In genomic region chr14:62874348-62874747, GRCm38 (mm10) we compare ENCODE assay signal across 15 mouse cellular contexts. TPM values are rescaled to one million over a fixed set of nuclear protein-coding genes. Genes with fewer than 3 reads are reported as not detected.
DNase-seq lines count a peak whose midpoint lies in the region; ATAC-seq and TF ChIP-seq lines count a peak whose summit lies in the region.
"Had no signal": no experiment of that assay in that cellular context is flagged by ENCODE, and none has a peak within 500 bp of the region (broad histone marks: within the 10 kb centered on the region; RNA-seq: fewer than 3 reads in every experiment).

No protein-coding gene starts in this region.

- H3K9me3 ChIP-seq in CH12.LX (replicated peaks; ENCODE audit: low read length): peaks cover 5% of the 10 kb centered on the region
- H3K9me3 ChIP-seq in hindbrain, embryonic 11.5 days (ENCODE audit: control insufficient read depth, low read length): no peaks in the 10 kb centered on the region
- H3K9me3 ChIP-seq in midbrain, embryonic 12.5 days: peaks cover 8% of the 10 kb centered on the region
- H3K9me3 ChIP-seq: liver, embryonic 12.5 days; megakaryocyte, embryonic 14.5 days had no signal

- WGBS in hindbrain, embryonic 11.5 days: 47% methylated on average over 8 of the region's 8 CpGs
- 20% methylated on average over 8 of the region's 8 CpGs for WGBS in midbrain, embryonic 12.5 days

- no peaks in the 10 kb centered on the region for H3K27me3 ChIP-seq in CH12.LX (replicated peaks)
- no peaks in the 10 kb centered on the region for H3K27me3 ChIP-seq in hindbrain, embryonic 11.5 days (ENCODE audit: control insufficient read depth, insufficient read depth, low read length)
- H3K27me3 ChIP-seq in midbrain, embryonic 12.5 days: no peaks in the 10 kb centered on the region
- H3K27me3 ChIP-seq: liver, embryonic 12.5 days; megakaryocyte, embryonic 14.5 days had no signal

- TF ChIP-seq RAD21 in CH12.LX (IDR thresholded peaks at IDR 0.05; ENCODE audit: low read depth, low read length): no peak

- TF ChIP-seq POLR2A in CH12.LX (IDR thresholded peaks at IDR 0.05; ENCODE audit: low read depth, low read length): no peak

- H3K4me3 ChIP-seq in CH12.LX (replicated peaks in 1 of 3; ENCODE audit: low read depth in 2 of 3, low read length in 2 of 3, poor library complexity in 1 of 3): no peak overlapping the region
- H3K4me3 ChIP-seq in hindbrain, embryonic 11.5 days (ENCODE audit: low read depth, low read length): no peak overlapping the region
- no peak overlapping the region for H3K4me3 ChIP-seq in midbrain, embryonic 12.5 days
- H3K4me3 ChIP-seq: layer of hippocampus, adult 2 months; liver, embryonic 12.5 days; megakaryocyte, embryonic 14.5 days had no signal

- no peak overlapping the region for H3K9ac ChIP-seq in CH12.LX (ENCODE audit: insufficient read depth, low read depth)
- no peak overlapping the region for H3K9ac ChIP-seq in hindbrain, embryonic 11.5 days (ENCODE audit: low read depth, low read length)
- no peak overlapping the region for H3K9ac ChIP-seq in midbrain, embryonic 12.5 days (replicated peaks)
- H3K9ac ChIP-seq: liver, embryonic 12.5 days had no signal

- 0 out of 2 replicates have a peak overlapping the region, but pooled peaks have one; percentile 4 for H3K4me2 ChIP-seq in CH12.LX (ENCODE audit: insufficient read depth, low read depth, poor library complexity, severe bottlenecking)
- no peak overlapping the region for H3K4me2 ChIP-seq in hindbrain, embryonic 11.5 days (replicated peaks; ENCODE audit: low read depth, low read length)
- H3K4me2 ChIP-seq in midbrain, embryonic 12.5 days (replicated peaks): peak overlapping the region; percentile 24
- H3K4me2 ChIP-seq: liver, embryonic 12.5 days had no signal

- no peaks in the 10 kb centered on the region for H3K79me2 ChIP-seq in CH12.LX (replicated peaks; ENCODE audit: control insufficient read depth, extremely low read depth, insufficient read depth, poor library complexity, severe bottlenecking)

- DNase-seq in CH12.LX (ENCODE audit: extremely low read depth): peak; percentile 54
- DNase-seq in embryo, embryonic 11 days: peak; percentile 68
- peak; percentile 56 for DNase-seq in hindbrain, embryonic 11.5 days (ENCODE audit: low spot score)
- DNase-seq in frontal cortex, postnatal 36 days (ENCODE audit: low spot score in 2 of 2): no peak
- no peak for DNase-seq in ovary, postnatal 36 days (ENCODE audit: low spot score)
- DNase-seq in liver: no peak
- DNase-seq: cerebellum, adult 2 months; gastrocnemius, postnatal 10 days; kidney, adult 9 months; thymus, postnatal 36 days had no signal

- H3K4me1 ChIP-seq in CH12.LX (ENCODE audit: control insufficient read depth in 1 of 2, insufficient read depth in 2 of 2): peaks cover 10 to 65% of the 10 kb centered on the region in 2 experiments; a peak in 3 of 4 replicates
- 0 out of 2 replicates have a peak, but pooled peaks cover 3% of the 10 kb centered on the region for H3K4me1 ChIP-seq in hindbrain, embryonic 11.5 days (replicated peaks; ENCODE audit: control insufficient read depth, insufficient read depth, low read length)
- peaks cover 29% of the 10 kb centered on the region for H3K4me1 ChIP-seq in midbrain, embryonic 12.5 days

- H3K27ac ChIP-seq in CH12.LX (ENCODE audit: insufficient read depth, low read depth): no peak overlapping the region
- peak overlapping the region; percentile 42; the same call in 1 of the 2 replicates for H3K27ac ChIP-seq in hindbrain, embryonic 11.5 days (ENCODE audit: low read depth, low read length)
- peak overlapping the region; percentile 64; the same call in 1 of the 2 replicates for H3K27ac ChIP-seq in midbrain, embryonic 12.5 days (replicated peaks)
- H3K27ac ChIP-seq: layer of hippocampus, adult 2 months; liver, embryonic 12.5 days had no signal

- in situ Hi-C loops in CH12.LX (cut with MboI; ENCODE audit: low pct_ligation_motif_present, low pct_unique_long_range_greater_than_20kb, low sequenced_read_pairs): no loop called here

- TF ChIP-seq CTCF in CH12.LX (conservative IDR thresholded peaks at IDR 0.05 in 1 of 2, IDR thresholded peaks at IDR 0.05 in 1 of 2; ENCODE audit: low read depth in 2 of 2, low read length in 2 of 2): no peak

- ATAC-seq in hindbrain, embryonic 11.5 days (ENCODE audit: low FRiP score): peak; percentile 75
- ATAC-seq in midbrain, embryonic 12.5 days (ENCODE audit: low FRiP score, low read depth): peak; percentile 94
- no peak for ATAC-seq in megakaryocyte, adult 5-6 weeks (ENCODE audit: poor library complexity, severe bottlenecking)
- ATAC-seq: liver, embryonic 12.5 days had no signal

- dilution Hi-C loops in CH12.LX (cut with MboI; ENCODE audit: extremely low pct_ligation_motif_present, extremely low pct_unique_long_range_greater_than_20kb, low sequenced_read_pairs): no loop called here

- TF ChIP-seq EP300 in CH12.LX (IDR thresholded peaks at IDR 0.05; ENCODE audit: low read length): peak; percentile 65

- no peaks in the 10 kb centered on the region for H3K36me3 ChIP-seq in CH12.LX (replicated peaks in 1 of 2; ENCODE audit: control insufficient read depth in 1 of 2, insufficient read depth in 1 of 2, low read length in 1 of 2)
- no peaks in the 10 kb centered on the region for H3K36me3 ChIP-seq in hindbrain, embryonic 11.5 days (ENCODE audit: control insufficient read depth, insufficient read depth, low read length)
- 0 out of 2 replicates have a peak, but pooled peaks cover 5% of the 10 kb centered on the region for H3K36me3 ChIP-seq in midbrain, embryonic 12.5 days
- H3K36me3 ChIP-seq: liver, embryonic 12.5 days had no signal

TF ChIP-seq in CH12.LX, 34 proteins besides CTCF, POLR2A, EP300 and RAD21:
- TF ChIP-seq MEF2A (IDR thresholded peaks at IDR 0.05; ENCODE audit: borderline replicate concordance, low read depth, low read length) (peak; percentile 40; the same call in 1 of the 2 replicates), NRF1 (IDR thresholded peaks at IDR 0.05; ENCODE audit: low read depth, low read length) (0 out of 2 replicates have a peak, but pooled peaks have one; percentile 12), MXI1 (IDR thresholded peaks at IDR 0.05; ENCODE audit: low read depth, low read length) (peak; percentile 44; the same call in 1 of the 2 replicates), MYC (IDR thresholded peaks at IDR 0.05; ENCODE audit: low read depth, low read length) (no peak), ZKSCAN1 (IDR thresholded peaks at IDR 0.05; ENCODE audit: borderline replicate concordance, low read depth, low read length) (no peak), NELFE (IDR thresholded peaks at IDR 0.05; ENCODE audit: low read depth, low read length) (no peak), JUND (conservative IDR thresholded peaks at IDR 0.05; ENCODE audit: low read depth, low read length) (no peak), SMC3 (IDR thresholded peaks at IDR 0.05; ENCODE audit: low read depth, low read length) (0 out of 2 replicates have a peak, but pooled peaks have one; percentile 2), ZNF384 (IDR thresholded peaks at IDR 0.05; ENCODE audit: low read depth, low read length) (no peak), GABPA (IDR thresholded peaks at IDR 0.05; ENCODE audit: insufficient replicate concordance, low read depth, low read length) (no peak), USF1 (IDR thresholded peaks at IDR 0.05; ENCODE audit: low read depth, low read length) (no peak), MAZ (IDR thresholded peaks at IDR 0.05; ENCODE audit: low read depth, low read length) (no peak), SIN3A (IDR thresholded peaks at IDR 0.05; ENCODE audit: low read length) (0 out of 2 replicates have a peak, but pooled peaks have one; percentile 21), CHD2 (IDR thresholded peaks at IDR 0.05; ENCODE audit: low read length) (0 out of 2 replicates have a peak, but pooled peaks have one; percentile 61), ETS1 (conservative IDR thresholded peaks at IDR 0.05; ENCODE audit: low read depth, low read length) (peak; percentile 52; the same call in 1 of the 2 replicates), E2F4 (IDR thresholded peaks at IDR 0.05; ENCODE audit: insufficient replicate concordance, low read depth, low read length) (no peak), USF2 (conservative IDR thresholded peaks at IDR 0.05; ENCODE audit: low read depth, low read length) (no peak), UBTF (IDR thresholded peaks at IDR 0.05; ENCODE audit: low read depth, low read length) (no peak), TCF12 (IDR thresholded peaks at IDR 0.05; ENCODE audit: low read depth, low read length) (no peak), KAT2A (IDR thresholded peaks at IDR 0.05; ENCODE audit: insufficient replicate concordance, low read length) (0 out of 2 replicates have a peak, but pooled peaks have one; percentile 35), BHLHE40 (IDR thresholded peaks at IDR 0.05; ENCODE audit: low read depth, low read length) (peak; percentile 75), TBP (conservative IDR thresholded peaks at IDR 0.05; ENCODE audit: low read depth, low read length) (no peak), IRF4 (IDR thresholded peaks at IDR 0.05; ENCODE audit: low read depth, low read length) (peak; percentile 53; the same call in 1 of the 2 replicates), CHD1 (IDR thresholded peaks at IDR 0.05; ENCODE audit: low read depth, low read length) (no peak), MAFK (IDR thresholded peaks at IDR 0.05; ENCODE audit: insufficient replicate concordance, low read length) (peak; percentile 52; the same call in 1 of the 2 replicates), MAX (IDR thresholded peaks at IDR 0.05; ENCODE audit: low read length) (peak; percentile 40; the same call in 1 of the 2 replicates)

RNA-seq across cellular contexts. Expression of gene Wdfy2, which starts 36.9 kb away (rescaled TPM):
- 3.9 and 6.3 TPM in 2 replicates for total RNA-seq in CH12.LX (2012; rRNA removed)
- 6.7 and 7.6 TPM in 2 replicates for total RNA-seq in CH12.LX (2014; rRNA removed)
- 5.5 and 6.6 TPM in 2 replicates for polyA plus RNA-seq in CH12.LX (2012; ENCODE audit: insufficient read length, low read depth)
- polyA plus RNA-seq in hindbrain, embryonic 11.5 days (2014; fragmentation: Nextera tagmentation; extraction: Ambion mirVana): 12.5 and 17.0 TPM in 2 replicates
- 15.6 and 16.2 TPM in 2 replicates for polyA plus RNA-seq in midbrain, embryonic 12.5 days (2016; fragmentation: Nextera tagmentation; extraction: Ambion mirVana)
- 35.4 and 35.8 TPM in 2 replicates for total RNA-seq in megakaryocyte, adult 5-6 weeks (2015)
- total RNA-seq in megakaryocyte, adult 5-6 weeks (2017): 45.7 and 51.7 TPM in 2 replicates

Comparison
In these comparisons a context has a peak if more than half of its experiments do, and no peak if none do; other contexts are left out.
1. DNase-seq: peak in CH12.LX (single experiment), embryo, embryonic 11 days (single experiment) and hindbrain, embryonic 11.5 days (single experiment); none in frontal cortex, postnatal 36 days (0 of 2), ovary, postnatal 36 days (single experiment) and liver (single experiment).